Mouse (Mus musculus) CH12.LX (cell line): ENCODE measurements around the gene Rasgef1a.

Experiments
- CTCF ChIP-seq, 2 experiments: IDR thresholded peaks in 1 of 2; conservative IDR thresholded peaks in 1 of 2; 2 replicates each; pipeline ENCODE4 v1.5.1; 2011 to 2012; ENCODE audit warnings: low read depth in 2 of 2, low read length in 2 of 2, improper control_type of control experiment in 1 of 2, inconsistent platforms in 1 of 2, mild to moderate bottlenecking in 1 of 2, moderate library complexity in 1 of 2
- HCFC1 ChIP-seq: IDR thresholded peaks from 2 replicates; pipeline ENCODE4 v1.6.1; 2012; ENCODE audit warnings: low read depth, mild to moderate bottlenecking, inconsistent platforms, low read length, improper control_type of control experiment
- KAT2A ChIP-seq: IDR thresholded peaks from 2 replicates; pipeline ENCODE4 v1.6.1; 2012; ENCODE audit warnings: low read length, improper control_type of control experiment, inconsistent platforms; ENCODE audit not compliant: insufficient replicate concordance
- MAX ChIP-seq: IDR thresholded peaks from 2 replicates; pipeline ENCODE4 v1.6.1; 2011; ENCODE audit warnings: low read length, improper control_type of control experiment
- PAX5 ChIP-seq: IDR thresholded peaks from 2 replicates; pipeline ENCODE4 v1.6.1; 2012; ENCODE audit warnings: low read length, inconsistent platforms, mixed read lengths
- POLR2A ChIP-seq: IDR thresholded peaks from 2 replicates; pipeline ENCODE4 v1.6.1; 2011; ENCODE audit warnings: low read depth, mild to moderate bottlenecking, improper control_type of control experiment, low read length
- TCF12 ChIP-seq: IDR thresholded peaks from 2 replicates; pipeline ENCODE4 v1.6.1; 2014; ENCODE audit warnings: low read depth, mild to moderate bottlenecking, inconsistent platforms, low read length, improper control_type of control experiment
- USF1 ChIP-seq: IDR thresholded peaks from 2 replicates; pipeline ENCODE4 v1.6.1; 2014; ENCODE audit warnings: low read depth, mild to moderate bottlenecking, inconsistent platforms, low read length, improper control_type of control experiment
- ZKSCAN1 ChIP-seq: IDR thresholded peaks from 2 replicates; pipeline ENCODE4 v1.6.1; 2012; ENCODE audit warnings: low read depth, inconsistent platforms, low read length, improper control_type of control experiment, borderline replicate concordance

GRCm38 (mm10) chr6:118022898-118023635 lies 11.8 kb downstream of the Rasgef1a start:
- TF ChIP-seq MAX, result no peak
- no peak for TF ChIP-seq PAX5
- TF ChIP-seq CTCF (conservative IDR thresholded peaks at IDR 0.05 in 1 of 2, IDR thresholded peaks at IDR 0.05 in 1 of 2; ENCODE audit: low read depth in 2 of 2, low read length in 2 of 2), result no peak
- no peak for TF ChIP-seq HCFC1
- TF ChIP-seq KAT2A, result no peak
- no peak for TF ChIP-seq TCF12
- no peak for TF ChIP-seq POLR2A
- no peak for TF ChIP-seq ZKSCAN1
- no peak for TF ChIP-seq USF1
